Mouse (Mus musculus) adrenal gland, postnatal 25 days (tissue): Measurements from ENCODE around the gene Stam. TPM values are rescaled to one million over a fixed set of nuclear protein-coding genes. Genes with fewer than 3 reads are reported as not detected.
"Not testable (repeated sequence)": the region's sequence is repeated elsewhere in the genome, so short reads cannot be mapped to it uniquely, and the experiment has no call there.

ENCODE experiments used
- DNase-seq: peaks from one replicate; pipeline ENCODE4 v3.0.0; 2021; ENCODE audit warnings: mixed read lengths
- long read RNA-seq: library from polyadenylated mRNA; stranded (forward); transcript quantifications from one replicate; pipeline ENCODE4 v2.0.0, GENCODE M21; 2021
- total RNA-seq: library from RNA; stranded (reverse); gene quantifications from 2 replicates; pipeline ENCODE4 v1.2.3, GENCODE M21; 2021

The Stam gene
- total RNA-seq: 37.4 and 46.8 TPM in 2 replicates
- long read RNA-seq, full-length matches to known transcripts: 3 of 11 reads
- long read RNA-seq, partial matches to known transcripts: 3 of 11 reads
- long read RNA-seq, other reads (novel, unspliced or antisense): 5 of 11 reads

GRCm38 (mm10) chr2:14073362-14074220 lies at the start of gene Stam:
Gene Stam, plus strand, starts transcription at chr2:14074098.
- peak; percentile 90 for DNase-seq

GRCm38 (mm10) chr2:14041249-14041648 lies 32.6 kb upstream of the Stam start:
- no peak for DNase-seq

- DNase-seq: no peak
Observed at GRCm38 (mm10) chr2:14043011-14043410, 30.9 kb upstream of the Stam start.

DNA sequence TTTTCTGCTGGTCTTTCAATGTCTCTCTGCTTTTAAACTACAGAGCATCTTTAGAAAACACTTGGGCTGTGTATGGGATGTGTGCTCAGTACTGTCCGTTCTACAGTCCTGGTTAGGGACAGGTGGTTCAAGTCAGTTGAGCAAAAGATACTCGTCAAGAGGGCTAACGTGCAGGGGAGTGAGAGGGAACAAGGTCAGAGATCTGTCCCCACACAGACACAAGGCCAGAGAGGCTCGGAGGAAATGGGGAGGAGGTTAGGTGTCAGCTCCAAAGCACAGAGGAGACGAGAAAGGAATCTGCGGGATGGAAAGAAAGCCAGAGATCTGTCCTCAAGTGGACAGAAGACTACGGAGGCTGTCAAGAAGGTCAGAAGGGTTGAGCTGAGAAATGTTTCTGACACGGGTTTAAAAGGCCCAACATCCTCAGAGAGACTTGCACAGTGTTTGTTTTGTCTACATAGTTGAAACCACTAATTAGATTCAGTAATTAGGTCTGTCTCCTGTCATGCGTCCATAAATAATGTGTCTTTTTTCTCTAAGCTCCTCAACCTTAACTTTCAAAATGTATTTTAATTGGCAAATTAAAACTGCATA lies 30.2 kb upstream of the Stam start:
- no peak for DNase-seq

DNA sequence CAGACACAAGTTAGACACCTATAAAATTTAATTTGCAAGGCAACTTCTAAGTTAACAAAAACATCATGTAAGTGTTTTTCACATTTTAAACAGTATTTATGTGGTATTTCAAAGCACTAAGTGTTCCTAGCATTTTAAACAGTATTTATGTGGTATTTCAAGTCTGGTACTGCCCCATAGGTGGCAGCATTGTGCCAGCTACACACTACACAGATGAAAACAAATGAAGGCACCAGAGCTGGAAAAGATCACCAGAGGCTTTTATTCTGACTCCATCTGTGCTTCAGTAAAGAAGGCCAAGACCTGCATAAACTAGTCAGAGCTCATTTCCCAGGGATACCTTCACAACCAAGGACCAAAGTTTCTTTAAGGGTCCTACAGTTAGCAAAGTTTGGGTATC lies 25.5 kb upstream of the Stam start:
- peak; percentile 62 for DNase-seq

DNA sequence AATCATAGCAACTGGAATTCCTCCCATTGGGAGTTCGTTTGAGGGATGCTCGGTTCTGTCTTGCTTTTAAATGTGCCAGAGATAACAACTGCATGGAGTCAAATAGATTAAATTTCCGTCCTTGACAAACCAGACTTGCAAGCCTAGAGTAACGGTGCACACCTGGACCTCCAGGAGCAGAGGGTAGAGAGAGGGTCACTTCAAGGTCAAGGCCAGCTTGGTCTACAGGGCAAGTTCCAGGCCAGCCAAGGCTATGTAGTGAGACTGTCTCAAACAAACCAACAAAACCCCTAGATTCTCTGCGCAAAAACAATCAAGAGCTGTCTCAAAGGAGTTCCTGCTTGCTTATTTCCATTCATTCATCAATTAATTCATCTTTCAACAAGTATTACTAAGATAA lies 25.1 kb upstream of the Stam start:
- DNase-seq: no peak

DNA sequence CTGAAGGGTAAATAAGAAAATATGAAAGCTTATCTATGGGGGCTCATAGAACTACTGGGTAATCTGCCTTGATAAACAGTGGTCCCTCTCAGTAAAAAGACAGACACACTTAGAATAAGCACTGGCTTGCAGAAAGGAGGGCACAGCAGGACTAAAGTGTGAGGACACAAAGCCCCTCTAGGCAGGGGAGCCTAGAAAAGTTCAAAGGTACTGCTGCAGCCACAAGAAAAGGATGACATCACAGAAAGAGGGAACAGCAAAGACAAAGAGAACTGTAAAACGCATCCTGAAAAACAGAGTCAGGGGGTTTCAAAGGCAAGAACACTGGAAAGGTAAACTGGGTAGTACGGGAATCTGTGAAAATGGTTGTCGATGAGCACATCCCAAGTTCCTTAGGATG lies 20.3 kb upstream of the Stam start:
- DNase-seq: no peak

DNA sequence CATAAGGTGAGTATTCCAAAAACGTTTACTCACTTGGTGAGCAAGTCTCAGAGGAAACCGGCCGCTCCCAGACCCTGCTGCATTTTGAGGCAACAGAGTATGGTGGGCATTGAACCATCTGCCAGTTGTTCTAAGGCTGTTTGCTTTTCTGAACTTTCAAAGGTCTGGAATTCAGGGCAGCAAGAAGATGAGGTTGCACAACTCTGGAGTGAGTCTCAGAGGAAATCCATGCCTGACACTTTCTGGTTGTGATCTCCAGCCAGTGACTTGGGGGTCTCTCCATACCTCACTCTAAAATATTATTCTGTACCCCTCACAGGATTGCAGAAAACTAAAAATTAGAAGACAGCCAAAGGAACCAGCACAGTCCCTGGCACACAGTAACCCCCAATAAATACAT lies 19.7 kb upstream of the Stam start:
- DNase-seq: no peak

DNA sequence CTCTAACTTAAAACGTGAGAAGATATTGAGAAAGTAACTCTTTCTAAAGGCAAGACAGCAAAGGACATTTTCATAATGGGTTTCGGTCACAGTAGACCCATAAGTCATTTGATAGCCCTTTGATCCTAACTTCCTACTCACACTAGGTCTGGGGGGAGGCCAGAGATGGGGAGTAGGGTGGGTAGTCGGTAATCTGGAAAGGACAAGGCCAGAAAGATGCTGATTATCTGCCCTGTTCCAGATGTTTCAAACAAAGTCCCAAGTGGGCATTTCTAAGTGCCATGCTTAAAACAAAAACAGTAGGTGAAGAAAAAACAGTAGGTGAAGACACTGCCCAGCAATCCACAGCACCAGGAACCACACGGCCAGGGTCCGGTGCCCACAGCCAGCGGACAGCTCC lies 19.2 kb upstream of the Stam start:
- DNase-seq: no peak

- DNase-seq: peak; percentile 75
Observed at GRCm38 (mm10) chr2:14055168-14055565, 18.7 kb upstream of the Stam start.

GRCm38 (mm10) chr2:14055566-14056331 lies 18.1 kb upstream of the Stam start, which contains the start of gene Hacd1:
Gene Hacd1, minus strand, starts transcription at chr2:14056135.
- DNase-seq: peak; percentile 86

DNA sequence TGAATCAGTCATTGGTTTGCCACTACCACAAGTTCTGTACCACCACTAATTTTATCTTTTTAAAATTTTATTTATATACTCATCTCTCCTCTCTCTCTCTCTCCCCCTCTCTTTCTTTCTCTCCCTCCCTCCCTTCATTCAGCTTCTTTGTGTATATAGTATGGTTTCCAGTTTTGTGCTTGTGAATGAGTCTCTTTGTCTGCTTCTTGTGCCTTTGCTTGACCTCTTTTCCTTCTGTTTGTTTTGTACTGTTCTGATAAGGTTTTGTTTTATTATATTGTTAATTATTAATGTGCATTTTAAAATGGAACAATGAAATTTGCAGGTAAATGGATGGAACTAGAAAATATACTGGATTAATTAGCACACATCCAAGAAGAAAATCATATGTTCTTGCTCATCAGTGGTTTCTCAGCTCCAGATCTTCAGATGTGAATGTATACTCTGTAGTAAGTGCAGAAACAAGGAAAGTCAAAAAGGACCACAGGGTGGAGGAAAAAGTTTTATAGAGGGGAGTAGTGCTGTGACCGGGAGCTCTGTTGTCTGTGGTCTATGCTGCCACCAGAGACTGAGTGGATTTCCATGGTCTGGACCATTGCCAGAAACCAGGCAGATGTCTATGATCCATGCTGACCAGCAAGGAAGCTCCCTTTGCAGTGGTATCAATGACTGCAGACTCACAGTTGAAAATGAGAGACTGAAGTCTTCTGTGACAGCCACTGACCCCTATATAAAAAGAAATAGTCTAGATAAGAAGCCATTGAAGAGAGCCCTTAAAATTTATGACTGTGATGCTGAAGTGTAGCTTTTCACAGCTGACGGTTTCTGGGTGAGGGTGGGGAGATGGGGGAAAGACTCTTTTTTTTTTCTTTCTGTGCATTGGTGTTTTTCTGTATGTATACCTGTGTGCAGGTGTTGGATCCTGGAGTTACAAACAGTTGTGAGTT lies 7.9 kb upstream of the Stam start:
- no peak for DNase-seq

GRCm38 (mm10) chr2:14069027-14069426 lies 4.9 kb upstream of the Stam start:
- DNase-seq: no peak

- DNase-seq: no peak
Observed at GRCm38 (mm10) chr2:14070466-14070865, 3.4 kb upstream of the Stam start.

GRCm38 (mm10) chr2:14073008-14073361 lies 913 bp upstream of the Stam start:
- no peak for DNase-seq

GRCm38 (mm10) chr2:14074221-14074901 lies 463 bp downstream of the Stam start:
- no peak for DNase-seq

GRCm38 (mm10) chr2:14078527-14078926 lies 4.6 kb downstream of the Stam start:
- not testable (repeated sequence) for DNase-seq

DNA sequence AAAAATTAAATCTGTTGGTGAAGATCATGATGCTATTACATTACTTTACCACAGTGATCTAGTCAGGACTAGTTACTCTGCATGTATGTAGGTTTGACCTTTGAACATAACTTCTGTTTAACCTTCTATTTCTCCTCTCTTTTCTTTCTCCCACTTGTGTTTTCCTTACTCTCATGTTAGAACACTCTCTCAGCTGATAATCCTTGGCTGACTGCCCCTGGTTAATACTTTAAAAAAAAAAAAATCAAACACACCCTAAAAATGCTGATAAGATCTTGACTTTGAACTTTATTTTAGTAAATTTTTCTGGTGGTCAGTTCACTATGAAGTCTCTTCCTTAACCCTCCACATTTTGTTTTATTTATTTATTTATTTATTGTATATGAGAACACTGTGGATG lies 26.6 kb downstream of the Stam start:
- DNase-seq: no peak

DNA sequence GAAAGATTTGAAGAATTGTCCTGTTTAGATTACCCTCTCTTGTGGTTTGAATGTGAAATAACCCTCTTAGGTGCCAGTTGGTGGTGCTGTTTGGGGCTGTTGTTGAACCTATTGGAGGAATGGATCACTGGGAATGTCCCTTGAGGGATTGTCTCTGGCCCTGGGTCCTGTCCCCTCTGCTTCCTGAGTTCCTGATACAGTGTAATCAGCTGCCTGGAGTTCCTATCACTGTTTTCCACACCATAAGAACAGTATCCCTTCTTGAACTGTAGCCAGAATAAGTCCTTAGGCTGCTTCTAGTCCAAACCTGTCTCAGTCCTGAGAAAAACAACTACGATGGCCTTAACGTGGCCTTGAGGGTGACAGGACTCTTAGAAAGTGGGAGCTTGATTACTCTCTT lies 28.7 kb downstream of the Stam start:
- DNase-seq: no peak

DNA sequence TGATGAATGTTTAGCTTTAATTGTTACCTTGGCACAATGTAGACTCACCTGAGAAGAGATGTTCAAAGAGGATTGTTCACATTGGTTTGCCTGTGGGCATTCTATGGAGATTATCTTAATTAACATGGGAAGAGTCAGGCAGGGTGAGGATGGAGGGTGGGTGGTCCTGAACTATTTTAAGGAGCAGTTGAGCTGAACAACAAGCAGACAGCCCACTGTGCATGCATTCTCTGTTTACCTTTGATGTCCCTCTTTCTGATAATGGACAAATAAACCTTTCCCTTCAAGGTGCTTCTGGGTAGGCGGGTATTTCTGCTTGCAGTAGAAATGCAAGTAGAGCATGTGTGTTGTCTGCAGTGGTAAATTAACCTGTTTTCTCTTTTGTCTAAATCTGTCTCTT lies 30.0 kb downstream of the Stam start:
- no peak for DNase-seq

DNA sequence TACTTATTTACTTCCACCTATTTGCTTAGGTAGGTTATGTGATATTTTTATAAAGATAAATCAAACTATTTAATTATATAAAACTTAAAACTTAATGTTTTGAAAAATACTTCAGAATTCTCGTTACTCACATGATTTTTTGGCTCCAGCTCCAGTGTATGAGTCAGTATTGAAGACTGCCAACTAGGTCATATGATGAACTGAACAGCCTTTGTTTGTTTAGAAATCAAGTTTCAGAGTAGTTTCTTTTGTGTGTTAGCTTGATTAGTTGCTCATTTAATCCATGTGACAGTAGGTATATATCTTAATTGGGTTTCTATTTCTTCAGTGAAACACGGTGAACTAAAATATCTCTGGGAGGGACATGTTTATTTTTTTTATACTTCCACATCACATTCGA lies 33.8 kb downstream of the Stam start:
- no peak for DNase-seq
